Mouse (Mus musculus) brain, embryonic 18.5 days (tissue): ENCODE results near the gene Zfp750.
A peak's percentile ranks its signal among the peaks of the same experiment; 100 is the strongest.

Source experiments
- DNase-seq: peaks from one replicate; pipeline ENCODE4 v3.0.0-alpha.2; 2012; ENCODE audit warnings: low read depth, low spot score

Gene Zfp750

DNA sequence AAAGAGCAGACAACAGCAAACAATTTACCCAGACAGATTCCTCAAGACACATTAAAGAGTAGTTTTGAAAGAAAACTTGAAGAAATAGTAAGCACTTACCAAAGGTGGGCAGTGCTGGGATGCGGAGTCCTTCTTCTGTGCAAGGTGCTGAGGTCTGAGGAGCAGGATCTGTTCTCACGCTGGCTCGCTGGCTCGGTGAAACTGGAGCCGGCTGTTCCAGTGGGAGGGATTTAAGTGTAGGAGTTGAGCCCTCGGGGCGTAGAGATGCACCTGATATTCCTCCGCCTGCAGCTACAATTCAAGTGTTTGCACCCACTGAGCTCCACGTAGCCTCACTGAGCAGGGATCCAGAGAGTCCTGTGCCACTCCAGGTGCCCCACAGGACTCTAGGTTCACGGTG, at the start of gene Zfp750:
Zfp750 (minus strand) TSS at position 203 of the 400 bp plus-strand sequence.
- no peak for DNase-seq

DNA sequence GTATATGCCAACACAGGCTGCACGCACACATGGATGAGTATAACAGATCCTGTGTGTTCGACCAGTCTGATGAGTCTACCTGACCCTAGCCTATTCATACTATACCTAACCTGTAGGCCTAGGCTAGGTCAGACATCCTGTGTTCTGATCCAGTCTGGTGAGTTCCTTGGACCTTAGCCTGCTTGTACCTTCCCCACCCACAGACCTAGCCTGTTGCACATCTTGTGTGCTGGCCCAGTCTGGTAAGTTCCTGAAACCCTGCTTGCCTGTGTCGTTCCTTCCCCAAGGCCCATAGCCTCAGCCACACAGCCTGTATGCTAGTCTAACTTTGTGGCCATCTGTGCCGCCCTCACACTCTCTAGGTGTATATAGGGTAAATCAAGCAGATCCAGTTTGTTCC, 45.1 kb upstream of the Zfp750 start:
- no peak for DNase-seq

DNA sequence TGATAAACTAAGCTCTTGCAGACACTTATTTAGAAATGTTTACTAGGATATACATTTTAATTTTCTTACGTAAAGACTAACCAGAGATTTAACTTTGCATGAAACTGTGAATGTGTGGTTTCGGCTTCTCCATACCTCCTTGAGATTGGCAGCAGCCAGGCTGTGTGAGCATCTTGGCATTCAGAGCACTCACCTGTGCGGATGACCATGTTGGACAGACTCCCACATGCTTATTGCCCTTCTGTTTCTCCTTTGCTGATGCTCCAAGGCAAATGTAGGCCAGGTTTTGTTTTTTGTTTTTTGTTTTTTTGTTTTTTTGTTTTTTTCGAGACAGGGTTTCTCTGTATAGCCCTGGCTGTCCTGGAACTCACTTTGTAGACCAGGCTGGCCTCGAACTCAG, 44.2 kb upstream of the Zfp750 start:
- DNase-seq: no peak

DNA sequence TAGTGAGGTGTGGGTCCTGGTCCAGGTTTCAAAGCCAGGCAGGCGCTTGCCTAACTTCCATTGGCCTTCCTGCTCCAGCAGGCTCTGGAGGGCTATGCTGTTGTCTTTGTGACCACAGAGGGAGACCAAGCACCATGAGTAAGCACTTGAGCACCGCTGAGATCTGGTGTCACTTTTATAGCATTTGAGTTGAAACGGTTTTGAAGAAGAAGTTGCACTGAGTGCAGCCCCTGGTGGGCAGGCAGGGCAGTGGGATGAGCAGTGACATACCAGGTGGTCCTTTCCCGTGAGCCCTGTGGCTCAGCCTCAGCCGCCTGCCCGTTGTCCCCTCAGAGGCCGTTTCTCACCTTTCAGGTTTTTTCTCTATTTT, 41.1 kb upstream of the Zfp750 start:
- DNase-seq: no peak

DNA sequence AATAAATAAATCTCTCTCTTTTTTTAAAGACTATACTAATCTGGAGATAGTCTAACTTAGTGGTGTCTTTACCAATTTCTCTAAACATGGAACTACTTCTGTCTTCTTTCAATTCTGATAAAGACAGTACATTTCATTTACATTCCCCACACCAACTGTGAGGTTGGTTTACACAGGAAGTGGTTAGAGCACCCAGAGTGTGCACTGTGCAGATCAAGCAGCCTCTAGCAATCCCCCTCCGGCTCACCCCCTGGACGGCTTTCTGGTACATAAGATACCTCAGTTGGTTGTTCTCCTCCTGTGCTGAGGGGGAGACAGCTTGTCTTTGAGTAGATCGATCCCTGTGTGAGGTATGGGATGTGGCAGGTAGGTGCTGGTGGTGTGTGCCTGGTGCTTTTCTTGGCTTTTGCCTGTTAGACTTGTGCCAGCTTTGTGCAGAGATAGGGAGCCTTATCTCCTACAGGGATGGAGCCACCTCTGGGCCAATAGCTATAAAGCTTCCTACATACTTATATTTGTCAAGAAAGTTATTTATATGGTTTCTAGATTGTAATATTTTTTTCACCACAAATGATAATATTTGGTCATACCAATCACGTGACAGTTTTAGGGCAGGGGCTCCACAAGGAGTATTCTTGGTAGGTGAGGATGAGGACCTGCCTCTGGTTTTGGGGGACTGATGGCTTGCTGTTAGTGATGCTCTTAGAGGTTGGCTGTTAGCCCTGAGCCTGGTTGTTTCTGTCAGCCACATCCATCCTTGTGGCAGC, 40.6 kb upstream of the Zfp750 start:
- no peak for DNase-seq

DNA sequence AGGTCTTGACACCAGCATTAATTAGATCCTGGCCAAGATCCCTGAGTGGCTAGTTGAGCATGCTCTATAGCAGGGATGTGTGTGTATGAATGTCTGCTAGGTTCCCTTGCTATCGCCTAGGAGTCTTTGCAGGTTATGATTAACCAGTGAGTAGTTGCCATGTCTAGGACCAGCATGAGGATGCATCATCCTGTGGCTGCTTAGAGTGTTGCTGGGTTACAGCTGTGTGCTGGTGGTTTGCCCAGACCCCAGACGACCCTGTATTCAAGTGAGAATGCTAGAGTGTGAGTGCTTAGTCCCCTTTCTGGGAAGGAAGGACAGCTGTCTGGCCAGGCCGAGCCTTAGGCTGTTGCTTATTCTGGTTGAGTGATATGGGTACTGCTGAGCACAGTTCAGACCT, 39.4 kb upstream of the Zfp750 start:
- no peak for DNase-seq

DNA sequence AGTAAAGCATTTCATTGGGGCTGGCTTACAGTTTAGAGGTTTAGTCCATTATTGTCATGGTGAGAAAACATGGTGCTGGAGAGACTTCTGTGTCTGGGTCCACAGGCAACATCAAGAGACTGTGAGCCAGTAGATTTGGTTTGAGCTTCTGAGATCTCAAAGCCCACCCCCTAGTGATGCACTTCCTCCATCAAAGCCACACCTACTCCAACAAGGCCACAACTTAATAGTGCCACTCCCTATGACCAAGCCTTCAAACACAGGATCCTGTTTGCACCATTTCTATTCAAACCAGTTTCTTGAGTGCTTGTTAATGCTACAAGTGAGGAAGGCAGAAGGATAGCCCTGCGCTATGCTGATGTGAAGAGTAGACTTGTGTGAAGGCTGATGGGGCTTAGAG, 38.8 kb upstream of the Zfp750 start:
- DNase-seq: no peak

DNA sequence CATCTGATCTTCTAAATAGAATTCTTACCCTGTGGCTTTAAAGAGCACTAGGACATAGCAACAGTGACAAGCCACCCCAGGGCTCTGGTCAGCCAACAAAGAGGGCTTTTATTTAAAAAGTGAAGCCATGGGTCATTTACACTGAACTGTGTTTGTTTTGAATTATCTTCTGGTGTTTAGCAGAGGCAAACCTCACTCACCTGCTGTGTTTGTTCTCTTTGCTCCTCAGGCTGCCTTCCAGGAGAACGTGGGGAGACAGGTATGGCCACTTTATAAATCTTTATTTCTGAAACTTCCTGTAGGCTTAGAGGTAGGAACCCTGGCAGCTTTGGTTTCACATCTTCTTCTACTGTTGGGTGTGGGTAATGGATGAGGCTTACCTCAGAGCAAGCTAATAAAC, 37.6 kb upstream of the Zfp750 start:
- DNase-seq: no peak

DNA sequence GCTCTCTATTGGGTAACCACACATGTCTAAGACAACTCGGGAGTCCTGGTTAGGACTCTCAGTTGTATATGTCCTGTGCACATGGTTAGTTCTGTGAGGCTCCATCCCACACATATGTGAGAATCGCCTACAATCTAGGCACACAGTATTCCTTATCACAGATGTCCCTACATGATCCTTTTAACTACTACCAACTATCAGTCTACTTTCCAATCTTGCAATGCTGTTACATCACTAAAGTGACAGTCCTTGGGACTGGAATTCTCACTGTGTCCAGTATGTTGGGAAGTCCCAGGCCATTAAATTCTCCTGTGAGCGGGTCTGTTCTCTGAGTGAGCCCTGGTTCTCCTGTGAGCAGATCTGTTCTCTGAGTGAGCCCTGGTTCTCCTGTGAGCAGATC, 34.3 kb upstream of the Zfp750 start:
- DNase-seq: no peak

DNA sequence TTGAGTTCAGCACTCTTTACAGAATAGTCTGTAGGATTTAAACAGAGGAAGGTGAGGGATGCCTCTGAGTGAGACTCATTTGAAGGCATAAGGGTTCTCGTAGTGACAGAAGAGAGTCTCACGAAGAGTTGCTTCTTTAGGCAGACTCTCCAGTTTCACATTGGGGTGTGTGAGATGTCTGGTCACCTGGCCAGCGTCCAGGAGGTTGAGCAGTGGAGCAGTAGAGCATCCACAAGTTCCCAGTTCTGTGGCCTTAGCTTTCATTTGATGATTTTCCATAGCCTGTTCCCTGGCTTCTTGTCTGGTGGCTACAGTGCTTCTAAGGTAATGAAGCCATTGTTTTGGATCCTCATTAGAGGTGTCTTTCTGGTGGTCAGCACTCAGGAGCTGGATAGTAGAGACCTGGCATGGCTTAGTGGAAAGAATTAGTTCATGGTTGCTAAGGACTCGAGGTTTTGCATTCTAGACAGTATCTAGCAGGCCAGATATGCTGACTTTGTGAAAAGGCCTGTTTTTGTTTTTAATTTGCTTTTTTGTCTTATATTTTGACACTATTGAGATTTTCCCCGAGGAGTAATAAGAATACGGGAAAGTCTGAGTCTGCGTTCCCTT, 33.8 kb upstream of the Zfp750 start:
- DNase-seq: no peak

DNA sequence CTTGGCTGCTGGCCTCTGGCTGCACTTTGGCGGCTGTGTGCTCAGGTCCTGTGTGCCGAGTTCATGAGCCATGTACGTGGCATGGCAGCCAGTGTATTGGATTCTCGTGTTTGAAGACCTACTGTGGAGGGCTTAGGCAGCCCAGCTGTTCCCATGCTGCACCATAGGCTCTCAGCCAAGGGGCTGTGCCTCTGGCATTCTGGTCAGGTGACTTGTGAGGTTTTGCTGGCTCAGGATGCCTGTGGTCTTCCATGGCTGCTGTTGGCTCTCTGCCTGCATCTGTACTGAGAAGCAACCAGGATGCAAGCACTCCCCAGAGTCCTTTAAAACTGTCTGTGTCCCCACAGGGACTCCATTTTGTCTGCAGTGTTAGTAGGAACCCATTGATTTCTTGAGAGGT, 33.0 kb upstream of the Zfp750 start:
- DNase-seq: no peak

DNA sequence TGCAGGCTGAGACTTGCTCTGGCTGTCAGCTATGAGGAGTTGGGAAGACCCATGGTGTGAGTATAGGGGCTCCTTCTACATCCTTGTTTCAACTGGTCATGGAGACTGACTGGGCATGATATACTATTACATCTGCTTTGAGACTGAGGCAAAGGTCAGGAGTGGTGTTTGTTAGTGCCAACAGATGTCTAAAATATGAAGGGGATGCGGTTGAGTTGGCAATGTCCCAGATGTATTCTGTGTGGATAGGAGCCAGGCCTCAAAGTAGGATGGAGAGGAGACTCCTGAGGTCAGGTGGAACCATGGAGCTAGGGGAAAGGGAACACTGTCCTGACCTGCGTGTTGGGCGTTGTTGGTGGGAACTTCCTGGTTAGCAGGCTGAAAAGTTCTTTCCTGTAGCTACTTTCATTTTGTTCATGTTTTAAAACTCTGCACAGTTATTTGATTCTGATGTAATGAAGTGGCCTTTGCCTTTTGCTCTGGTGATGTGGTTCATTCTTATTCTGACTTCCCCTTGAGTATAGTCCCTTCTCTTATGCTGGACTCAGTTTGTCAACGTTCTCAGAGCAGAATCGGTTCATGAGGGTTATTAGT, 32.2 kb upstream of the Zfp750 start:
- DNase-seq: no peak

DNA sequence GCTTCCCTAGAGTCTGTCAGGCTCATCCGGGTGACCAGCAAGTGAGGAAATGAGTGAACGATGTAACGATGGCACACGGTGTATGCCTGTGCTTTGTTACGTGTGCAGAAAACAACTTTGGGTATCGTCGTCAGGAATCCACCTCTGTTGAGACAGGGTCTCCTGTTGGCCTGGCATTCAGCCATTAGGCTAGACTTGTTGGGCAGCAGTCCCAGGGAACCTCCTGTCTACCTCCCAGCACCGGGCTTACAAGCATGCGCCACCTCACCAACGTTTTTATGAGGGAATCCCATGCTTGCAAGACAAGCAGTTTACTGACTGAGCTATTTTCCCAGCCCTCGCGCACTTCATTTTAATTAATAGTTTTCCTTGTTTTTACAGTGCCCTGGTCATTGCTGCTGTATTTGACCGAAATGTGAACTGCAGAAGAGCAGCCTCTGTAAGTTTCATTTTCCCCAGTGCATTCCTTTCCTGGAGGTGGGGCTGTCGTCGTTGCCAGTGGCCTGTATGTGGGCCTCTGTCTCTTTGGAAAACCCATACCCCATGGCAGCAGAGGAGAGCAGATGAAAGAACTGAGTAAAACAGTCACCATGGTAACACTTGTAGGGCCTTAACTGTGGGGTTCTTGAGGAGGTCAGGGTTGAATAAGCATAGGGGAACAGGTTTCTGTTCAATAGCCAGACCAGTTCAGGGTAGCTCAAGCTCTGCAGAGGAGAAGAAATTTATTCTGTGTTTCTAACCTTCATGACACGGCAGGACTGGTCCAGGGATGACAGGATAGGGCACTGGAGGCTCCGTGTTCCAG, 30.9 kb upstream of the Zfp750 start:
- no peak for DNase-seq

DNA sequence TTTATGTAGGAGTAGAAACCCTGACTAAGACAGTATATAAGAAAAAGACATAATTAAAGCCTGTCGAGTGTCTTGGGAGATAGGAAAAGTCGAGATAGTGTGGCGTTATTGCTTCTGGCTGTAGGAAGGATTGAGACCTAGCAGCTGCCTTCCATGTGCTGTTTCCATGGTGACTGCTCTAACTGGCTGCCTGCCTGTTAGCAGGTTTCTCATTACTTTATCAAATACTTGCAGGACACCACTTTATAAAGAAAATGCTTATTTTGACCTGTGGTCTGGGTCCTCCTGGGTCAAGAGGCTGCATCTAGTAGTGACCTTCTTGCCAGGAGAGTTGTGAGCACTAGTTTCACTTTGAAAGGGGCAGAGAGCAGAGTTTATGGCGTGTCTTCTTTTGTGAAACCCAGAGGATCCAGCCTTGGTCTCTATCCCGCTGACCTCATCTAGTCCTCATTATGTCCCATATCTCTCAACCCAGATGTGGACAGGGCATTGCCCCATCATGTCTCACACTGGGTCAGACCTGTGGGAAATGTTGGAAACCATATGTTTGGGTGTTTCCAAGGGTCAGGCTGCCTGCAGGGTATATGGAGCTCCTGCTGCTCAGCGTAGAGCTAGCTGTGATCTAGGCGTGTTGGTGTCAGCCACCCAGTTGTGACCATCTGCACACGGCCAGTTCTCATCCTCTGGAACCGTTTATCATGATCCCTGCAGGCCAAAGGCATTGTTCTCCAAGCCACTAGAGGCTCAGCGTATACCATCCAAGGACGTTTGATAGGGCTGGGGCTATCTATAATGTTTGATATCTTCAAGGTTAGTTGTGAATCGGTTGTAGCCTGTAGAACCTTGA, 30.1 kb upstream of the Zfp750 start:
- DNase-seq: peak; percentile 24

DNA sequence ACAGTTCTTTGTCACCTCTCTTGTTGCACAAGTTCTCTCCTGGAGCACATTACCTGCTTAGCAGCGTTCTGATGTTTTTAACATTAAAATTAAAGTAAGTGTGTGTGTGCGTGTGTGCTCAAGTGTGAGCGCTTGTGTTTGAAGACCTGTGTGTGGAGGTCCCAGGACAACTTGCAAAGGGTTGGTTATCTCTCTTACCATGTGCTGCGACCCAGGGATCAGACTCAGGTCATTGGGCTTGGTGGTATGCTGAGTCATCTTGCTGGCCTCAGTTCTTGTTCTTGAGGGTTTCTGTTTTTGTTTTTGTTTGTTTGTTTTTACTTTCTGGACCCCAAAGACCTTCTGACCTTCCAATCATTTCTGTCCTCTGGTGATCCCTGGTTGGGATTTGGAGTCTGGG, 28.8 kb upstream of the Zfp750 start:
- no peak for DNase-seq

DNA sequence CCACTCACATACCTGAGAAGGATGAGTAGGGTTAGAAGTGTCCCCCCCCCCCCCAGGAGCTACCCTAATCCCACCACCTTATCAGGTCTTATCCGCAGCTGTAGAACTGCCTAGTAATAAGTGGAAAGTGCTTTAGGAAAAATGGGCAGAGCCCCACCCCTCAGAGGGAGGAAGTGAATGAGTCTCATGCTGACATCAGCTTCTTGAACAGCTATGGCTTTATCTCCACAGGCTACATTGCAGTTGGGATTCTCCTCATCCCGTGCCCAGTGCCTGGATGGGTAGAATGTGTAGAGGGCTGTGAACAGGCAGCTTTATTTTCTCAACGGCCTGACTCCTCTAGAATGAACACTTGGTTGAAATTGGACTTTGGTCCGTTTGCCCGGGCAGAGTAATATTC, 28.1 kb upstream of the Zfp750 start:
- no peak for DNase-seq

DNA sequence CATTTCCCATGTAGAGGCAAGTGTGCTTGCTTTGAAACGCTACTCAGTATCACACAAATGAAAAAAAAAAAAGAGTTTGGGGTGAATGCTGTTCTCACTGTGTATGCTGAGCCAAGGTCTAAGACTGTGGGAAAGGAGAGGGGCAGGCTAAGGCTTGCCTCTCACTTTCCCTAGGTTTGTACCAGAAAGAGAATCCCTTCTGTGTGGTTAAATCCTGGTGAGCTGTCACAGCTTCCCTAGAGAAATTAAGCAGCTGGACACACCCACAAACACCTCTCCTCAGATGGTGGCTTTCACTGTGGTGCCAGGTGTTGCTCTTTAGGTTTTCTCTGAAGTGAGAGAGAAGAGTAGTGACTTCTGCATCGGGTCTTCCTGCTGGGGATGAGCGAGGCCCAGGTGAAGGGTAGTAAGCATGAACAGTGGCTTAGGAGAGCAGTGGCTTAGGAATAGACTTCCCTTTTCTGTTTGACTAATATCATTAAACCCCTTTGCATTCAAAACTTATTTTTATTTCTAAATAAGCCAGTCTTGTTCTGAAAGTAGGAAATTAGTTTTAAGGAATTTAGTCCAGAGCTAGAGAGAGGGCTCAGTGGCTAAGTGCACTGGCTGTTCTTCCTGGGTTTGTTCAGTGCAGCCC, 26.4 kb upstream of the Zfp750 start:
- DNase-seq: no peak

DNA sequence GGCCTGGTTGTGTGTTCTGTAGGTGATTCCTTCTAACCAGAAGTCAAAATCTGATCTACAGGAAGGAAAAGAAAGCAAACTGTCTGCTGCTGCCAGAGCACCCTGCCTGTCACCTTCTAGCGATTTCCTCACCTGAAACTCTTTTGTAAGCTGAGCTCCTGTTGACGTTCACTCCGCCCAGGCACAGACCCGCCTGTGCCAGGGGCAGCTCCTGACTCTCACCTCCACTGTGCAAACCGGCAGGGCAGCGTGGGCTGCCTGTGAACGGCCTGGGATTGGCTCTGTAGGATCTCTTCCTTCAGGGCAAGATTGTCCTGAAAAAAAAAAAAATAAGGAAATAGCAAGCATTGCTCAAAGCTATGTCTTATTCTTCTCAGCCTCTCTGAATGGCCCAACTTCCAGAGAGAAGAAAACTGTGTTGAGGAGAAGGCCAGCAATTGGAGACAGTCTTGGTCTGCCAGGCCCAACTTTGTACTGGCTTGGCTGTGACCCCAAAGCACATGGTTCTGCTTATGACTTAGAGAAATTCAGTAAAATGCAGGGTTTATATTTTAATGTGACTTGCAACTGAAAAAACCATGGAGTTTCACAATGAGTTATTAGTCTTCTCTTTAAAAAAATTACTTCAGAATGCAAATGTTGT, 25.7 kb upstream of the Zfp750 start:
- no peak for DNase-seq

DNA sequence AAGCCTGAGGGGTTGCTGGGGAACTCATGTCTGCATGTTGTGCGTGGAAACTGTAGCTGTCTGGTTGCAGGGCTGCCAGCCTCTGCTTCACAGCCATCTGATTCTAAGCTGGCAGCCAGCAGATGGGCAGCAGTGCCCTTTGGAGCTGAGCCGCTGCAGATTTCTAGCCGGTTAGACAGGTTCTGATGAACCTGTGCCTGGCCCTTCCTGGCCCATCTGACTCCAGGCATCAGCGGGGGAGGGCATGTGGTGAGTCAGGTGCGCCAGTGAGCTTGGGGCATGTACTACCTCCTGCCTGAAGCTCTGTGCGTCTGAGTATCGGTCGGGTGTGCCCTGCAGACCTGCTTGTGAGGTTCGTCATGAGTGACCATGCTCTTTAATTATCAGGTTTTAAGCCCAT, 24.8 kb upstream of the Zfp750 start:
- DNase-seq: no peak

DNA sequence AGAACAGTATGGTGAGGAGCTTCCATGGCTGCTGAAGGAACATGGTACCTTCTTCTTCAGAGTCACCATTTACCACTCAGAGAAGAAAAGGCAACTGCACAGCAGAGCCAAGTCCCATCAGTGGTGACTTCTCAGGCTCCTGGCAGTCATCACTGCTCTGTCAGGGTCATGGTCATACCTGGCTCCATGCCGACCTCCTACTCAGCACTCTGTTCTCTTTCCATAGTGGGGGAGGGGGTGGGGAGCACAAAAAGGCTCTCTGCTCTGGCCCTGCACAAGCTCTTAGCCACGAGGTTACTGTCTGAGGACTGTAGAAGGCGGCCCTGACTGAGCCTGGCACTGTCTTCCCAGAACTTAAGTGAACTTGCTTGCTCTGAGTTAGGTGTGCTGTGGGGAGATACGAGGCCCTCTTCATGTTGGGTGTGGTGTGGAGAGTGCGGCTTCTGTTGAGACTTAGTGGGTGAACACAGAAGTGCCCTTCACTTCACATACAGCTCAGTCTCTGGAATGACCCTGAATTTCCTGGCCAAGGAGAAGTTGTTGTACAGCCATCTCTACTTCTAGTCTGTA, 24.2 kb upstream of the Zfp750 start:
- DNase-seq: no peak
